Mouse (Mus musculus): ENCODE measurements around the gene Fam171a2. TPM values are rescaled to one million over a fixed set of nuclear protein-coding genes. Genes with fewer than 3 reads are reported as not detected.

Fam171a2 gene
- polyA plus RNA-seq, 1 experiment from 2014 or later: 11.6 TPM

- H3K4me2 ChIP-seq (ENCODE audit: low read depth): no peak overlapping the region
- DNase-seq (ENCODE audit: low spot score) (no peak), ATAC-seq (ENCODE audit: insufficient read depth, low FRiP score, low TSS enrichment) (no peak)
- no peaks in the 10 kb centered on the region for H3K27me3 ChIP-seq (ENCODE audit: control insufficient read depth, insufficient read depth, low read length)
- H3K4me1 ChIP-seq (ENCODE audit: control insufficient read depth, insufficient read depth, low read length): no peaks in the 10 kb centered on the region
- H3K36me3 ChIP-seq (ENCODE audit: control insufficient read depth, insufficient read depth, low read length): peaks cover under 1% of the 10 kb centered on the region; the same call in 1 of the 2 replicates
- no peak overlapping the region for H3K4me3 ChIP-seq (ENCODE audit: low read depth, low read length)
- no peaks in the 10 kb centered on the region for H3K9me3 ChIP-seq (ENCODE audit: control insufficient read depth, low read length)
- no peak overlapping the region for H3K27ac ChIP-seq (ENCODE audit: low read depth, low read length)
- WGBS: 71% methylated on average over 8 of the region's 8 CpGs
- no peak overlapping the region for H3K9ac ChIP-seq (ENCODE audit: low read length)
These were observed 18.4 kb downstream of the Fam171a2 start for GRCm38 (mm10) chr11:102428981-102429540.

GRCm38 (mm10) chr11:102425555-102426316 is 21.7 kb downstream of the Fam171a2 start:
- no peak overlapping the region for H3K4me2 ChIP-seq (ENCODE audit: low read depth)
- H3K9ac ChIP-seq (ENCODE audit: low read length): no peak overlapping the region
- no peak overlapping the region for H3K27ac ChIP-seq (ENCODE audit: low read depth, low read length)
- no peaks in the 10 kb centered on the region for H3K4me1 ChIP-seq (ENCODE audit: control insufficient read depth, insufficient read depth, low read length)
- no peak overlapping the region for H3K4me3 ChIP-seq (ENCODE audit: low read depth, low read length)
- no peak for DNase-seq (ENCODE audit: low spot score)
- H3K27me3 ChIP-seq (ENCODE audit: control insufficient read depth, insufficient read depth, low read length): no peaks in the 10 kb centered on the region
- ATAC-seq (ENCODE audit: insufficient read depth, low FRiP score, low TSS enrichment): no peak
- 88% methylated on average over 8 of the region's 8 CpGs for WGBS
- H3K9me3 ChIP-seq (ENCODE audit: control insufficient read depth, low read length): no peaks in the 10 kb centered on the region
- no peaks in the 10 kb centered on the region for H3K36me3 ChIP-seq (ENCODE audit: control insufficient read depth, insufficient read depth, low read length)

- Histone ChIP-seq H3K4me3 (ENCODE audit: low read depth, low read length) (no peak overlapping the region), H3K27ac (ENCODE audit: low read depth, low read length) (no peak overlapping the region), H3K9me3 (ENCODE audit: control insufficient read depth, low read length) (no peaks in the 10 kb centered on the region), H3K36me3 (ENCODE audit: control insufficient read depth, insufficient read depth, low read length) (no peaks in the 10 kb centered on the region), H3K4me2 (ENCODE audit: low read depth) (no peak overlapping the region), H3K9ac (ENCODE audit: low read length) (no peak overlapping the region), H3K4me1 (ENCODE audit: control insufficient read depth, insufficient read depth, low read length) (no peaks in the 10 kb centered on the region), H3K27me3 (ENCODE audit: control insufficient read depth, insufficient read depth, low read length) (no peaks in the 10 kb centered on the region)
- no peak for ATAC-seq (ENCODE audit: insufficient read depth, low FRiP score, low TSS enrichment)
- WGBS: 75% methylated on average over 6 of the region's 6 CpGs
- DNase-seq (ENCODE audit: low spot score): no peak
These were observed 22.8 kb downstream of the Fam171a2 start for GRCm38 (mm10) chr11:102424666-102425065.

GRCm38 (mm10) chr11:102421559-102421958 is 25.9 kb downstream of the Fam171a2 start:
- H3K4me3 ChIP-seq (ENCODE audit: low read depth, low read length): no peak overlapping the region
- H3K27ac ChIP-seq (ENCODE audit: low read depth, low read length): no peak overlapping the region
- no peaks in the 10 kb centered on the region for H3K27me3 ChIP-seq (ENCODE audit: control insufficient read depth, insufficient read depth, low read length)
- H3K9me3 ChIP-seq (ENCODE audit: control insufficient read depth, low read length): no peaks in the 10 kb centered on the region
- H3K4me2 ChIP-seq (ENCODE audit: low read depth): no peak overlapping the region
- WGBS: 57% methylated on average over 8 of the region's 8 CpGs
- DNase-seq (ENCODE audit: low spot score) (no peak), ATAC-seq (ENCODE audit: insufficient read depth, low FRiP score, low TSS enrichment) (no peak)
- H3K4me1 ChIP-seq (ENCODE audit: control insufficient read depth, insufficient read depth, low read length): no peaks in the 10 kb centered on the region
- H3K9ac ChIP-seq (ENCODE audit: low read length): no peak overlapping the region
- no peaks in the 10 kb centered on the region for H3K36me3 ChIP-seq (ENCODE audit: control insufficient read depth, insufficient read depth, low read length)

GRCm38 (mm10) chr11:102418887-102419286 is 28.6 kb downstream of the Fam171a2 start:
- DNase-seq (ENCODE audit: low spot score) (no peak), ATAC-seq (ENCODE audit: insufficient read depth, low FRiP score, low TSS enrichment) (no peak)
- no peaks in the 10 kb centered on the region for H3K36me3 ChIP-seq (ENCODE audit: control insufficient read depth, insufficient read depth, low read length)

DNA sequence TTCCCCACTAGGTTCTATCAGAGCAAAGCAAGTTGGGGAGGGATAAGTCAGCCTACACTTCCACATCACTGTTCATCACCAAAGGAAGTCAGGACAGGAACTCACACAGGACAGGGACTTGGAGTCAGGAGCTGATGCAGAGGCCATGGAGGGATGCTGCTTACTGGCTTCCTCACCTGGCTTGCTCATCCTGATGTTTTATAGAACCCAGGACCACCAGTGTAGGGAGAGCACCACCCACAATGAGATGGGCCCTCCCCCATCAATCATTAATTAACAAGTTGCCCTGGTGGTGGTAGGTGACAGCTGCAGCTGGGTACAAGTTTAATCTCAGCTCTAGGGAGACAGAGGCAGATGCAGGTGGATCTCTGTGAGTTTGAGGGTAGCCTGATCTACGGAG is 30.3 kb downstream of the Fam171a2 start:
- 84% methylated on average over 1 of the region's 1 CpGs for WGBS
- ATAC-seq (ENCODE audit: insufficient read depth, low FRiP score, low TSS enrichment) (no peak), DNase-seq (ENCODE audit: low spot score) (no peak)
- Histone ChIP-seq H3K27ac (ENCODE audit: low read depth, low read length) (no peak overlapping the region), H3K4me2 (ENCODE audit: low read depth) (no peak overlapping the region), H3K36me3 (ENCODE audit: control insufficient read depth, insufficient read depth, low read length) (no peaks in the 10 kb centered on the region), H3K27me3 (ENCODE audit: control insufficient read depth, insufficient read depth, low read length) (no peaks in the 10 kb centered on the region), H3K9me3 (ENCODE audit: control insufficient read depth, low read length) (no peaks in the 10 kb centered on the region), H3K9ac (ENCODE audit: low read length) (no peak overlapping the region), H3K4me3 (ENCODE audit: low read depth, low read length) (no peak overlapping the region), H3K4me1 (ENCODE audit: control insufficient read depth, insufficient read depth, low read length) (no peaks in the 10 kb centered on the region)

More at GRCm38 (mm10) chr11:102418887-102419286, 28.6 kb downstream of the Fam171a2 start:
- H3K4me3 ChIP-seq (ENCODE audit: low read depth, low read length): no peak overlapping the region
- H3K9me3 ChIP-seq (ENCODE audit: control insufficient read depth, low read length): no peaks in the 10 kb centered on the region
- H3K27ac ChIP-seq (ENCODE audit: low read depth, low read length): no peak overlapping the region
- no peaks in the 10 kb centered on the region for H3K4me1 ChIP-seq (ENCODE audit: control insufficient read depth, insufficient read depth, low read length)
- H3K4me2 ChIP-seq (ENCODE audit: low read depth): no peak overlapping the region
- H3K27me3 ChIP-seq (ENCODE audit: control insufficient read depth, insufficient read depth, low read length): no peaks in the 10 kb centered on the region
- no peak overlapping the region for H3K9ac ChIP-seq (ENCODE audit: low read length)

- Histone ChIP-seq H3K4me1 (ENCODE audit: control insufficient read depth, insufficient read depth, low read length) (no peaks in the 10 kb centered on the region), H3K9me3 (ENCODE audit: control insufficient read depth, low read length) (no peaks in the 10 kb centered on the region), H3K9ac (ENCODE audit: low read length) (no peak overlapping the region), H3K36me3 (ENCODE audit: control insufficient read depth, insufficient read depth, low read length) (no peaks in the 10 kb centered on the region), H3K4me2 (ENCODE audit: low read depth) (no peak overlapping the region), H3K27ac (ENCODE audit: low read depth, low read length) (no peak overlapping the region), H3K27me3 (ENCODE audit: control insufficient read depth, insufficient read depth, low read length) (no peaks in the 10 kb centered on the region), H3K4me3 (ENCODE audit: low read depth, low read length) (no peak overlapping the region)
- no peak for DNase-seq (ENCODE audit: low spot score)
- no peak for ATAC-seq (ENCODE audit: insufficient read depth, low FRiP score, low TSS enrichment)
- WGBS: 79% methylated on average over 10 of the region's 10 CpGs
These were observed 32.3 kb downstream of the Fam171a2 start for GRCm38 (mm10) chr11:102415034-102415802.

DNA sequence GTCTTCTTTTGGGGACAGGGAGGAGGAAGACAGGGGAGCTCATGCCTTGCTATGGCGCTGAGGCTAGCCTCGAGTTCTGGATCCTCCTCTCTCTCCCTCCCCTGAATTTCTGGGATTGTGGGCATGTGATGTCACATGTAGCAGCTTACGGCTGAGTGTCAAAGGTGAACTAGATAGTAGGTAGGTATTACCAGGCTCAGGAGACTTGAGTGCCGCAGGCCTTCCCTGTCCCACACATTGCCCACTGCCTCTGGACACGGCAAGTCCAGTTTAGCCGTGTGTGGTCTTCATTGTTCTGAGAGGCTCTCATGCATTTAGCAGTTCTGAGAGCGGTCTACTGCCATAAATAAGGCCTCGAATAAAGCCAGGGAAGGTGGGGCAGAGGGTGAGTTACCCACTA is 34.4 kb downstream of the Fam171a2 start:
- DNase-seq (ENCODE audit: low spot score) (no peak), ATAC-seq (ENCODE audit: insufficient read depth, low FRiP score, low TSS enrichment) (no peak)
- 73% methylated on average over 8 of the region's 8 CpGs for WGBS
- no peaks in the 10 kb centered on the region for H3K36me3 ChIP-seq (ENCODE audit: control insufficient read depth, insufficient read depth, low read length)
- no peaks in the 10 kb centered on the region for H3K27me3 ChIP-seq (ENCODE audit: control insufficient read depth, insufficient read depth, low read length)
- no peaks in the 10 kb centered on the region for H3K9me3 ChIP-seq (ENCODE audit: control insufficient read depth, low read length)
- peaks cover 1% of the 10 kb centered on the region; the same call in 1 of the 2 replicates for H3K4me1 ChIP-seq (ENCODE audit: control insufficient read depth, insufficient read depth, low read length)
- no peak overlapping the region for H3K9ac ChIP-seq (ENCODE audit: low read length)
- H3K27ac ChIP-seq (ENCODE audit: low read depth, low read length): no peak overlapping the region
- H3K4me3 ChIP-seq (ENCODE audit: low read depth, low read length): no peak overlapping the region
- no peak overlapping the region for H3K4me2 ChIP-seq (ENCODE audit: low read depth)
